Mouse (Mus musculus) erythroblast, embryonic 14.5 days (primary cell): Measurements from ENCODE around the gene Hoxb2. TPM values are rescaled to one million over a fixed set of nuclear protein-coding genes. Genes with fewer than 3 reads are reported as not detected.

ENCODE experiments used
- H3K27me3 ChIP-seq: 2 replicates; pipeline ENCODE4 v1.6.1; 2012; ENCODE audit warnings: inconsistent platforms; ENCODE audit not compliant: control insufficient read depth
- H3K36me3 ChIP-seq: 2 replicates; pipeline ENCODE4 v1.6.1; 2012; ENCODE audit warnings: mild to moderate bottlenecking, inconsistent platforms; ENCODE audit not compliant: control insufficient read depth
- H3K4me1 ChIP-seq: 2 replicates; pipeline ENCODE4 v1.6.1; 2012; ENCODE audit warnings: inconsistent platforms; ENCODE audit not compliant: control insufficient read depth
- H3K4me3 ChIP-seq: replicated peaks from 2 replicates; pipeline ENCODE3; 2012; ENCODE audit warnings: moderate library complexity, mild to moderate bottlenecking, inconsistent platforms
- H3K9me3 ChIP-seq: 2 replicates; pipeline ENCODE4 v1.6.1; 2012; ENCODE audit warnings: low read length, inconsistent platforms, mixed read lengths; ENCODE audit not compliant: control insufficient read depth
- GATA1 ChIP-seq: IDR thresholded peaks from 2 replicates; pipeline ENCODE4 v1.6.1; 2012; ENCODE audit warnings: low read length, inconsistent platforms, mixed read lengths
- TAL1 ChIP-seq: IDR thresholded peaks from 3 replicates; pipeline ENCODE4 v1.6.1; 2012; ENCODE audit warnings: low read length, inconsistent platforms, mixed read lengths
- polyA plus RNA-seq: library from polyadenylated mRNA; stranded (reverse); fragments of >175 nt; gene quantifications from 2 replicates; pipeline ENCODE4 v1.2.3, GENCODE M21; 2012

Hoxb2 gene
- polyA plus RNA-seq, 1 experiment, result not detected

GRCm38 (mm10) chr11:96347717-96348116 lies 2.6 kb upstream of the Hoxb2 start:
- Histone ChIP-seq H3K9me3 (no peaks in the 10 kb centered on the region), H3K4me3 (no peak overlapping the region), H3K4me1 (no peaks in the 10 kb centered on the region), H3K27me3 (peaks cover 98% of the 10 kb centered on the region), H3K36me3 (no peaks in the 10 kb centered on the region)
- TF ChIP-seq GATA1, result no peak

- no peak for TF ChIP-seq TAL1
- Histone ChIP-seq H3K4me1 (no peaks in the 10 kb centered on the region), H3K4me3 (no peak overlapping the region), H3K9me3 (no peaks in the 10 kb centered on the region), H3K36me3 (no peaks in the 10 kb centered on the region), H3K27me3 (peaks cover 98% of the 10 kb centered on the region)
Measured at GRCm38 (mm10) chr11:96348141-96348928, 2.0 kb upstream of the Hoxb2 start.

DNA sequence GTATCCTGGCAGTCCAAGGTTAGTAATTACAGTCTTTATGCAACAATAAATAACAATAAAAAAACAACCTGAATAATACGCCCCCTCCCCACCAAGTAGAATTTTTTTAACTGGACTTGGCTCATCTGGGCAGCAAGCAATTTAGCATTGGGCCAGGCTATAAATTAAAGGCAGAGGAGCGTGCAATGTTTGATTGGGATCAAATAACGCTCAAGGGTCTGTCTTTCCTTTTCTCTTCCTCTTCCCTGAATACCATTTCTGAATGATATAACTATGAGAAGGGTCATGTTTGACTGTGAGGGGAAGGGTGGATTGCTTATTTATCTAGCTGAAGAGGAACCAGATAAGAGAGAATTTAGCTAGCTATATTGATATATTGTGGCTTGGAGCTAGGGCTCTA lies 1.3 kb upstream of the Hoxb2 start:
- Histone ChIP-seq H3K27me3 (peaks cover 98% of the 10 kb centered on the region), H3K36me3 (no peaks in the 10 kb centered on the region), H3K4me3 (no peak overlapping the region), H3K4me1 (no peaks in the 10 kb centered on the region), H3K9me3 (no peaks in the 10 kb centered on the region)
- TF ChIP-seq TAL1 (no peak), GATA1 (no peak)

DNA sequence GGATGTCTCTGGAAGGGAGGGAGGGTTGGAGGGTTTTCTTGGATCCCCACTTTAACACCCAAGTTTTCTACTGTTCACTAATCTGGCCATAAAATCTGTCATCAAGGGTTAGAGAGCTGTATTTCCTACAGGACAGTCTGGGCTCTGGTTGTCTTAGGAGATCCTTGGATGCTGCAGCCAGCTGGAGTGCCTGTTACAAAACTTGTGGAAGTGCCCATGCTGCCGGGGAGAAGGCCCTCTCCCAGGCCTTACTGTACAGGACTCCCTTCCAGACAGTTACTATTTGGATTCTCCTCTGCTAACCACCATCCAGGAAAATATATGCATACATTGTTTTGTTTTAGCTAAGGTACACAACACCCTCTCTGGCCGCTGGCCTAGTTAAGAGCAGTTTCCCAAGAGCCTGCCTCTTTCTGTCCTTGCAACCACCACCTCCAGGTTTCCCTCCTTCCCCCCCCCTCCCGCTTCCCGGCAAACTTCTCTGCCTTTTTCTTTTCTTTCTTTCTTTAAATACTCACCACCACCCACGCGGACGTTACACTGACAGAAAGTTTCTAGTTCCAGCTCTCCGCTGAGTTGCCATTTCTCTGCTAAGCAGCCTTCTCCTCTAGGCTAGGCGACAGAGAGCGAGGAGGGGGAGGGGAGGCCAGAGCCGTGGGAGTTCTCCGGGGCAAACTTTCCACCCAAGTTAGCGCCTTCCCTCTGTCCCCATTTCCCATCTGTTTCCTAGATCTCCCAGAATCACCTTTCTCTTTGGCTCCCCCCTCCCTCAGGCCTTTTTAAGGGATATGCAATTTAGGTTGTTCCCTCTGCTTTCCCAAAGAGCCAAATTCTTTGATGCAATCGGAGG lies 609 bp upstream of the Hoxb2 start:
- H3K36me3 ChIP-seq, result no peaks in the 10 kb centered on the region
- TF ChIP-seq TAL1, result no peak
- no peak for TF ChIP-seq GATA1
- H3K4me3 ChIP-seq, result no peak overlapping the region
- H3K27me3 ChIP-seq, result peaks cover 98% of the 10 kb centered on the region
- H3K4me1 ChIP-seq, result no peaks in the 10 kb centered on the region
- H3K9me3 ChIP-seq, result no peaks in the 10 kb centered on the region

DNA sequence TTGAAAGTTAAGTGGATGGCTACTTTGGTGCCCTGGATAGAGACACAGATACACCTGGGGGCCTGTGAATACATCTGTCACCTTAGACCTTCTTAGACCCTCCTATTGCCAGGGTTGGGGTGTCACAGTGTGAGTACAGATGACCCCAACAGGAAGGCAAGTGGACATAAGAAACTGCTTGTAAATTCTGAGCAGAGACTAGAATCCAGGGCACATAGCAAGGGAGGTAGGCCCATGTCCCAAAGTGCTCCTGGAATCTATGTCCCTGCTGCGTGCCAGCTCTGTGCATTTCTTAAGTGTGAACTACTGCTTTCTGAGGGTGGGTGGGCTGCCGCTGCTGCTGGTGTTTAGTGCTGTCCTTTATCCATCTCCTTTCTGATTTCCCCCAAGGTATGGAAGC lies 466 bp downstream of the Hoxb2 start:
- no peaks in the 10 kb centered on the region for H3K36me3 ChIP-seq
- H3K4me3 ChIP-seq, result no peak overlapping the region
- peaks cover 95% of the 10 kb centered on the region for H3K27me3 ChIP-seq
- TF ChIP-seq TAL1 (no peak), GATA1 (no peak)
- H3K9me3 ChIP-seq, result no peaks in the 10 kb centered on the region
- no peaks in the 10 kb centered on the region for H3K4me1 ChIP-seq

- Histone ChIP-seq H3K4me3 (no peak overlapping the region), H3K4me1 (no peaks in the 10 kb centered on the region), H3K9me3 (no peaks in the 10 kb centered on the region), H3K27me3 (peaks cover 95% of the 10 kb centered on the region), H3K36me3 (no peaks in the 10 kb centered on the region)
- TF ChIP-seq TAL1 (no peak), GATA1 (no peak)
Measured at GRCm38 (mm10) chr11:96351312-96351711, 987 bp downstream of the Hoxb2 start.

- Histone ChIP-seq H3K4me3 (no peak overlapping the region), H3K9me3 (no peaks in the 10 kb centered on the region), H3K27me3 (peaks cover 95% of the 10 kb centered on the region), H3K36me3 (no peaks in the 10 kb centered on the region), H3K4me1 (no peaks in the 10 kb centered on the region)
- TF ChIP-seq TAL1 (no peak), GATA1 (no peak)
Measured at GRCm38 (mm10) chr11:96351831-96352230, 1.5 kb downstream of the Hoxb2 start.

DNA sequence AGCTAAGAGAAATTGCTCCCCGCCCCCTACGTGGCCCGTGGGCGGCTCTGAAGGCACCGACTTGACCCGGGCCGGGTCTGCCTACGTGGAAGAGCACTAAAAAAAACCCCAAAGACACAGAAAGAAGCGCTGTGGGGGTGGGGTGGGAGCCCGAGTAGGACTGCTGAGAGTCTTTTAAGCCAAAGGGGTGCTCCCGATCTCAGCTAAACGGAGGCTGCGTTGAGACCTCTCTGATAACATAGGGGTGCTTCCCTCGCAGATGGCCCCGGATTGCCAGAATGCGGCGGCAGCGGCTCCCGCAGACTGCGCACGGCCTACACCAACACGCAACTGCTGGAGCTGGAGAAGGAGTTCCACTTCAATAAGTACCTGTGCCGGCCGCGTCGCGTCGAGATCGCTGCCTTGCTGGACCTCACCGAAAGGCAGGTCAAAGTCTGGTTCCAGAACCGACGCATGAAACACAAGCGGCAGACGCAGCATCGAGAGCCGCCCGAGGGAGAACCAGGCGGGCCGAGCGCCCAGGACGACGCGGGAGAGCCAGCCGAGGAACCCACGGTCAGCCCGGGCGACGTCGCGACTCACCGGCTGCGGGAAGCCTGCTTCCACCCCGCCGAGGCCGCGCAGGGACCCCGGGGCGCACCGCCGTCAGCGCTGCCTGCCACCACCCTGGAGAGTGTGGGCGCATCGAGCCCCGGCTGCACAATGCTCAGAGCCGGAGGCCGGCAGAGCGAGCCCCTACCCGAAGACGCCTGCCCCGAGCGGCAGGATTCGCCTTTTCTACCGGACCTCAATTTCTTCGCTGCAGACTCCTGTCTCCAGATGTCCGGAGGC lies 2.6 kb downstream of the Hoxb2 start:
- Histone ChIP-seq H3K4me3 (peak overlapping the region; percentile 13), H3K4me1 (no peaks in the 10 kb centered on the region), H3K9me3 (no peaks in the 10 kb centered on the region), H3K36me3 (no peaks in the 10 kb centered on the region), H3K27me3 (peaks cover 94% of the 10 kb centered on the region)
- TF ChIP-seq GATA1 (no peak), TAL1 (no peak)

- Histone ChIP-seq H3K4me3 (no peak overlapping the region), H3K9me3 (no peaks in the 10 kb centered on the region), H3K36me3 (no peaks in the 10 kb centered on the region), H3K27me3 (peaks cover 88% of the 10 kb centered on the region), H3K4me1 (no peaks in the 10 kb centered on the region)
- TF ChIP-seq TAL1 (no peak), GATA1 (no peak)
Measured at GRCm38 (mm10) chr11:96353522-96353841, 3.2 kb downstream of the Hoxb2 start.
